Mouse (Mus musculus): Measurements from ENCODE around the gene Bglap3.
A peak's percentile ranks its signal among the peaks of the same experiment; 100 is the strongest.
"Not testable (repeated sequence)": the region's sequence is repeated elsewhere in the genome, so short reads cannot be mapped to it uniquely, and the experiment has no call there.

Bglap3 gene

GRCm38 (mm10) chr3:88372643-88373042, at the start of gene Bglap3:
Gene Bglap3 (minus strand): TSS chr3:88372743.
- DNase-seq (ENCODE audit: low read depth, low spot score): peak; percentile 17

- no peak for DNase-seq (ENCODE audit: low read depth, low spot score)
These were observed 49.6 kb upstream of the Bglap3 start for GRCm38 (mm10) chr3:88422020-88422720.

GRCm38 (mm10) chr3:88420771-88421170, 48.2 kb upstream of the Bglap3 start:
- DNase-seq (ENCODE audit: low read depth, low spot score): no peak

- no peak for DNase-seq (ENCODE audit: low read depth, low spot score)
These were observed 45.5 kb upstream of the Bglap3 start for GRCm38 (mm10) chr3:88418016-88418415.

- DNase-seq (ENCODE audit: low read depth, low spot score): no peak
These were observed 43.1 kb upstream of the Bglap3 start for GRCm38 (mm10) chr3:88415668-88416067.

- no peak for DNase-seq (ENCODE audit: low read depth, low spot score)
These were observed 40.1 kb upstream of the Bglap3 start for GRCm38 (mm10) chr3:88412636-88413035.

- DNase-seq (ENCODE audit: low read depth, low spot score): no peak
These were observed 39.1 kb upstream of the Bglap3 start for GRCm38 (mm10) chr3:88411681-88412080.

- no peak for DNase-seq (ENCODE audit: low read depth, low spot score)
These were observed 38.1 kb upstream of the Bglap3 start for GRCm38 (mm10) chr3:88410645-88411031.

GRCm38 (mm10) chr3:88409741-88410644, 37.5 kb upstream of the Bglap3 start, which contains the start of gene Pmf1:
Gene Pmf1 (minus strand): TSS chr3:88410331.
- peak; percentile 99 for DNase-seq (ENCODE audit: low read depth, low spot score)

- DNase-seq (ENCODE audit: low read depth, low spot score): no peak
These were observed 36.4 kb upstream of the Bglap3 start for GRCm38 (mm10) chr3:88408953-88409352.

GRCm38 (mm10) chr3:88407529-88407928, 35.0 kb upstream of the Bglap3 start:
- no peak for DNase-seq (ENCODE audit: low read depth, low spot score)

GRCm38 (mm10) chr3:88407090-88407489, 34.5 kb upstream of the Bglap3 start:
- DNase-seq (ENCODE audit: low read depth, low spot score): peak; percentile 86

- no peak for DNase-seq (ENCODE audit: low read depth, low spot score)
These were observed 31.1 kb upstream of the Bglap3 start for GRCm38 (mm10) chr3:88403522-88404230.

GRCm38 (mm10) chr3:88398666-88399065, 26.1 kb upstream of the Bglap3 start:
- no peak for DNase-seq (ENCODE audit: low read depth, low spot score)

GRCm38 (mm10) chr3:88395742-88396141, 23.2 kb upstream of the Bglap3 start:
- no peak for DNase-seq (ENCODE audit: low read depth, low spot score)

GRCm38 (mm10) chr3:88395288-88395687, 22.7 kb upstream of the Bglap3 start:
- DNase-seq (ENCODE audit: low read depth, low spot score): peak; percentile 73

- DNase-seq (ENCODE audit: low read depth, low spot score): no peak
These were observed 21.3 kb upstream of the Bglap3 start for GRCm38 (mm10) chr3:88393776-88394375.

GRCm38 (mm10) chr3:88384364-88384763, 11.8 kb upstream of the Bglap3 start, which contains the start of gene Bglap:
Gene Bglap (minus strand): TSS chr3:88384464.
- no peak for DNase-seq (ENCODE audit: low read depth, low spot score)

GRCm38 (mm10) chr3:88382383-88382782, 9.8 kb upstream of the Bglap3 start:
- DNase-seq (ENCODE audit: low read depth, low spot score): not testable (repeated sequence)

GRCm38 (mm10) chr3:88381389-88382315, 9.1 kb upstream of the Bglap3 start:
- DNase-seq (ENCODE audit: low read depth, low spot score): peak; percentile 86
